Mouse (Mus musculus) CH12.LX (cell line): ENCODE results near the gene Drap1. TPM values are rescaled to one million over a fixed set of nuclear protein-coding genes. Genes with fewer than 3 reads are reported as not detected.

Source experiments
- DNase-seq: peaks from one replicate; pipeline ENCODE4 v3.0.0-alpha.2; 2013; ENCODE audit errors: extremely low read depth
- H3K27ac ChIP-seq: 2 replicates; pipeline ENCODE4 v1.5.1; 2012; ENCODE audit warnings: low read depth, mild to moderate bottlenecking, control low read depth, moderate library complexity; ENCODE audit not compliant: insufficient read depth
- H3K27me3 ChIP-seq: replicated peaks from 2 replicates; pipeline ENCODE3; 2012; ENCODE audit warnings: inconsistent platforms
- H3K36me3 ChIP-seq, 2 experiments: replicated peaks in 1 of 2; 2 replicates each; pipeline versions ENCODE3 to v1.6.1; 2012; ENCODE audit warnings: inconsistent platforms in 1 of 2, low read length in 1 of 2, mild to moderate bottlenecking in 1 of 2, mixed read lengths in 1 of 2, moderate library complexity in 1 of 2; ENCODE audit not compliant: control insufficient read depth in 1 of 2, insufficient read depth in 1 of 2
- H3K4me1 ChIP-seq, 2 experiments: 2 replicates each; pipeline ENCODE4 v1.6.1; 2012; ENCODE audit warnings: inconsistent platforms in 1 of 2, moderate library complexity in 1 of 2; ENCODE audit not compliant: insufficient read depth in 2 of 2, control insufficient read depth in 1 of 2
- H3K4me2 ChIP-seq: 2 replicates; pipeline ENCODE4 v1.6.1; 2012; ENCODE audit warnings: low read depth, mild to moderate bottlenecking, control low read depth; ENCODE audit not compliant: poor library complexity, insufficient read depth, severe bottlenecking
- H3K4me3 ChIP-seq, 3 experiments: fragments of 150-350 bp in 1 of 3; sonication (generic) in 1 of 3; replicated peaks in 1 of 3; 2 replicates each; pipeline versions ENCODE3 to v1.5.1; 2011 to 2012; ENCODE audit warnings: low read depth in 2 of 3, low read length in 2 of 3, mild to moderate bottlenecking in 2 of 3, moderate library complexity in 2 of 3, control low read depth in 1 of 3, improper control_type of control experiment in 1 of 3, inconsistent platforms in 1 of 3, mixed read lengths in 1 of 3; ENCODE audit not compliant: poor library complexity in 1 of 3
- H3K79me2 ChIP-seq: replicated peaks from 2 replicates; pipeline ENCODE4 v1.6.1; 2012; ENCODE audit warnings: mild to moderate bottlenecking, moderate library complexity; ENCODE audit not compliant: control insufficient read depth, poor library complexity, insufficient read depth, severe bottlenecking; ENCODE audit errors: extremely low read depth
- H3K9ac ChIP-seq: 2 replicates; pipeline ENCODE4 v1.6.1; 2012; ENCODE audit warnings: low read depth, mild to moderate bottlenecking, control low read depth, moderate library complexity; ENCODE audit not compliant: insufficient read depth
- H3K9me3 ChIP-seq: replicated peaks from 2 replicates; pipeline ENCODE3; 2012; ENCODE audit warnings: low read length, inconsistent platforms, mixed read lengths
- BHLHE40 ChIP-seq: IDR thresholded peaks from 2 replicates; pipeline ENCODE4 v1.6.1; 2011; ENCODE audit warnings: mild to moderate bottlenecking, low read depth, low read length, improper control_type of control experiment
- CHD1 ChIP-seq: IDR thresholded peaks from 2 replicates; pipeline ENCODE4 v1.6.1; 2012; ENCODE audit warnings: low read depth, low read length, improper control_type of control experiment, inconsistent platforms
- CHD2 ChIP-seq: IDR thresholded peaks from 2 replicates; pipeline ENCODE4 v1.6.1; 2011; ENCODE audit warnings: low read length, improper control_type of control experiment
- CTCF ChIP-seq, 2 experiments: IDR thresholded peaks in 1 of 2; conservative IDR thresholded peaks in 1 of 2; 2 replicates each; pipeline ENCODE4 v1.5.1; 2011 to 2012; ENCODE audit warnings: low read depth in 2 of 2, low read length in 2 of 2, improper control_type of control experiment in 1 of 2, inconsistent platforms in 1 of 2, mild to moderate bottlenecking in 1 of 2, moderate library complexity in 1 of 2
- E2F4 ChIP-seq: IDR thresholded peaks from 2 replicates; pipeline ENCODE4 v1.6.1; 2011; ENCODE audit warnings: low read depth, low read length, improper control_type of control experiment; ENCODE audit not compliant: insufficient replicate concordance
- ELF1 ChIP-seq: IDR thresholded peaks from 2 replicates; pipeline ENCODE4 v1.6.1; 2014; ENCODE audit warnings: low read depth, mild to moderate bottlenecking, inconsistent platforms, low read length, improper control_type of control experiment
- EP300 ChIP-seq: IDR thresholded peaks from 2 replicates; pipeline ENCODE4 v1.6.1; 2011; ENCODE audit warnings: low read length, improper control_type of control experiment
- ETS1 ChIP-seq: conservative IDR thresholded peaks from 2 replicates; pipeline ENCODE4 v1.6.1; 2012; ENCODE audit warnings: low read depth, mild to moderate bottlenecking, inconsistent platforms, low read length, improper control_type of control experiment, moderate library complexity
- GABPA ChIP-seq: IDR thresholded peaks from 2 replicates; pipeline ENCODE4 v1.6.1; 2012; ENCODE audit warnings: low read depth, low read length, improper control_type of control experiment, inconsistent platforms; ENCODE audit not compliant: insufficient replicate concordance
- HCFC1 ChIP-seq: IDR thresholded peaks from 2 replicates; pipeline ENCODE4 v1.6.1; 2012; ENCODE audit warnings: low read depth, mild to moderate bottlenecking, inconsistent platforms, low read length, improper control_type of control experiment
- IRF4 ChIP-seq: IDR thresholded peaks from 2 replicates; pipeline ENCODE4 v1.6.1; 2014; ENCODE audit warnings: low read depth, mild to moderate bottlenecking, inconsistent platforms, low read length, improper control_type of control experiment
- KAT2A ChIP-seq: IDR thresholded peaks from 2 replicates; pipeline ENCODE4 v1.6.1; 2012; ENCODE audit warnings: low read length, improper control_type of control experiment, inconsistent platforms; ENCODE audit not compliant: insufficient replicate concordance
- MAFK ChIP-seq: IDR thresholded peaks from 2 replicates; pipeline ENCODE4 v1.6.1; 2011; ENCODE audit warnings: low read length, improper control_type of control experiment; ENCODE audit not compliant: insufficient replicate concordance
- MAX ChIP-seq: IDR thresholded peaks from 2 replicates; pipeline ENCODE4 v1.6.1; 2011; ENCODE audit warnings: low read length, improper control_type of control experiment
- MAZ ChIP-seq: IDR thresholded peaks from 2 replicates; pipeline ENCODE4 v1.6.1; 2012; ENCODE audit warnings: low read depth, mild to moderate bottlenecking, inconsistent platforms, low read length, improper control_type of control experiment, moderate library complexity
- MEF2A ChIP-seq: IDR thresholded peaks from 2 replicates; pipeline ENCODE4 v1.6.1; 2014; ENCODE audit warnings: low read depth, mild to moderate bottlenecking, inconsistent platforms, low read length, improper control_type of control experiment, borderline replicate concordance
- MXI1 ChIP-seq: IDR thresholded peaks from 2 replicates; pipeline ENCODE4 v1.6.1; 2011; ENCODE audit warnings: mild to moderate bottlenecking, low read depth, low read length, improper control_type of control experiment
- MYC ChIP-seq: IDR thresholded peaks from 2 replicates; pipeline ENCODE4 v1.6.1; 2011; ENCODE audit warnings: low read depth, mild to moderate bottlenecking, improper control_type of control experiment, low read length
- NELFE ChIP-seq: IDR thresholded peaks from 2 replicates; pipeline ENCODE4 v1.6.1; 2011; ENCODE audit warnings: low read depth, low read length, improper control_type of control experiment
- NRF1 ChIP-seq: IDR thresholded peaks from 2 replicates; pipeline ENCODE4 v1.6.1; 2014; ENCODE audit warnings: low read depth, mild to moderate bottlenecking, inconsistent platforms, low read length, improper control_type of control experiment, moderate library complexity
- PAX5 ChIP-seq: IDR thresholded peaks from 2 replicates; pipeline ENCODE4 v1.6.1; 2012; ENCODE audit warnings: low read length, inconsistent platforms, mixed read lengths
- POLR2A ChIP-seq: IDR thresholded peaks from 2 replicates; pipeline ENCODE4 v1.6.1; 2011; ENCODE audit warnings: low read depth, mild to moderate bottlenecking, improper control_type of control experiment, low read length
- POLR2AphosphoS2 ChIP-seq: IDR thresholded peaks from 2 replicates; pipeline ENCODE4 v1.6.1; 2011; ENCODE audit warnings: low read depth, low read length, improper control_type of control experiment
- RAD21 ChIP-seq: IDR thresholded peaks from 2 replicates; pipeline ENCODE4 v1.6.1; 2011; ENCODE audit warnings: low read depth, mild to moderate bottlenecking, low read length, improper control_type of control experiment, moderate library complexity
- RCOR1 ChIP-seq: conservative IDR thresholded peaks from 2 replicates; pipeline ENCODE4 v1.6.1; 2012; ENCODE audit warnings: low read depth, mild to moderate bottlenecking, inconsistent platforms, low read length, improper control_type of control experiment
- SIN3A ChIP-seq: IDR thresholded peaks from 2 replicates; pipeline ENCODE4 v1.6.1; 2012; ENCODE audit warnings: low read length, improper control_type of control experiment, inconsistent platforms
- SMC3 ChIP-seq: IDR thresholded peaks from 2 replicates; pipeline ENCODE4 v1.6.1; 2011; ENCODE audit warnings: low read depth, low read length, improper control_type of control experiment
- TBP ChIP-seq: conservative IDR thresholded peaks from 2 replicates; pipeline ENCODE4 v1.6.1; 2011; ENCODE audit warnings: low read depth, low read length, improper control_type of control experiment
- TCF12 ChIP-seq: IDR thresholded peaks from 2 replicates; pipeline ENCODE4 v1.6.1; 2014; ENCODE audit warnings: low read depth, mild to moderate bottlenecking, inconsistent platforms, low read length, improper control_type of control experiment
- UBTF ChIP-seq: IDR thresholded peaks from 2 replicates; pipeline ENCODE4 v1.6.1; 2012; ENCODE audit warnings: low read depth, mild to moderate bottlenecking, inconsistent platforms, low read length, improper control_type of control experiment, moderate library complexity
- USF1 ChIP-seq: IDR thresholded peaks from 2 replicates; pipeline ENCODE4 v1.6.1; 2014; ENCODE audit warnings: low read depth, mild to moderate bottlenecking, inconsistent platforms, low read length, improper control_type of control experiment
- ZC3H11A ChIP-seq: IDR thresholded peaks from 2 replicates; pipeline ENCODE4 v1.6.1; 2012; ENCODE audit warnings: low read depth, mild to moderate bottlenecking, inconsistent platforms, low read length, improper control_type of control experiment
- ZKSCAN1 ChIP-seq: IDR thresholded peaks from 2 replicates; pipeline ENCODE4 v1.6.1; 2012; ENCODE audit warnings: low read depth, inconsistent platforms, low read length, improper control_type of control experiment, borderline replicate concordance
- ZMIZ1 ChIP-seq: IDR thresholded peaks from 2 replicates; pipeline ENCODE4 v1.6.1; 2012; ENCODE audit warnings: low read depth, mild to moderate bottlenecking, inconsistent platforms, low read length, improper control_type of control experiment
- ZNF384 ChIP-seq: IDR thresholded peaks from 2 replicates; pipeline ENCODE4 v1.6.1; 2012; ENCODE audit warnings: low read depth, low read length, improper control_type of control experiment, inconsistent platforms
- dilution Hi-C: fragments of 300-500 bp; cut with MboI; formaldehyde crosslinking; loops from 2 replicates; pipeline ENCODE4 v1.14.3; 2020; ENCODE audit warnings: low sequenced_read_pairs; ENCODE audit not compliant: extremely low pct_unique_long_range_greater_than_20kb, extremely low pct_ligation_motif_present
- in situ Hi-C: fragments of 300-500 bp; cut with MboI; formaldehyde crosslinking; loops from 3 replicates; pipeline ENCODE4 v1.14.3; 2019; ENCODE audit warnings: low sequenced_read_pairs, low pct_ligation_motif_present, low pct_unique_long_range_greater_than_20kb, mixed read lengths
- polyA plus RNA-seq: library from polyadenylated mRNA; unstranded; fragments of >175 nt; gene quantifications from 2 replicates; pipeline ENCODE4 v1.2.1, GENCODE M21; 2012; ENCODE audit warnings: low read depth; ENCODE audit not compliant: insufficient read length
- total RNA-seq, 2 experiments: library from RNA; depleted of rRNA; stranded (reverse); fragments of 300-350 nt in 1 of 2; fragments of >200 nt in 1 of 2; gene quantifications; 2 replicates each; pipeline ENCODE4 v1.2.3; 2012 to 2014

Drap1 gene
- total and polyA plus RNA-seq, 3 experiments: 73.3 to 180 (median 143) TPM

DNA sequence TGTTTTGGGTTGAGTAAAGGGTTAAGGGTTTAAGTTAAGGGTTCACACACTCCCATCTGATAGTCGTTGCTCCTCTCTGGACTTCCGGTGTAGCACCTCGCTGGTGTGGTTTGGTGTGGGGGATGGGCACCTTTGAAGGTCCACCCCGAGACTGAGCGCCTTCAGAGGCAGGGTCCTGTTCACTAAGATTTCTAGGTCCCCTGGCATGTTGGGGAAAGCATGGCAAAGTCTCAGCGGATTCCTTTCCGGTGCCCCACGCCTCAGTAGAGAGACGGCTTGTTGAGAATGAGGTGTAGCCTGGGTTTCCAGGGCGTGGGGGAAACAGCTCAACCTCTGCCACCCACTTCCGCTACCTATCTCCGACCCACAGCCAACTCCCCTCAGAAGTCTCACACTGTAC, 35.1 kb downstream of the Drap1 start (continued):
- TF ChIP-seq GABPA (no peak), NELFE (peak; percentile 66), ZC3H11A (no peak), HCFC1 (peak; percentile 60), ETS1 (peak; percentile 45), TCF12 (peak; percentile 77), E2F4 (0 out of 2 replicates have a peak, but pooled peaks have one; percentile 14), MYC (peak; percentile 87), MAZ (no peak)

DNA sequence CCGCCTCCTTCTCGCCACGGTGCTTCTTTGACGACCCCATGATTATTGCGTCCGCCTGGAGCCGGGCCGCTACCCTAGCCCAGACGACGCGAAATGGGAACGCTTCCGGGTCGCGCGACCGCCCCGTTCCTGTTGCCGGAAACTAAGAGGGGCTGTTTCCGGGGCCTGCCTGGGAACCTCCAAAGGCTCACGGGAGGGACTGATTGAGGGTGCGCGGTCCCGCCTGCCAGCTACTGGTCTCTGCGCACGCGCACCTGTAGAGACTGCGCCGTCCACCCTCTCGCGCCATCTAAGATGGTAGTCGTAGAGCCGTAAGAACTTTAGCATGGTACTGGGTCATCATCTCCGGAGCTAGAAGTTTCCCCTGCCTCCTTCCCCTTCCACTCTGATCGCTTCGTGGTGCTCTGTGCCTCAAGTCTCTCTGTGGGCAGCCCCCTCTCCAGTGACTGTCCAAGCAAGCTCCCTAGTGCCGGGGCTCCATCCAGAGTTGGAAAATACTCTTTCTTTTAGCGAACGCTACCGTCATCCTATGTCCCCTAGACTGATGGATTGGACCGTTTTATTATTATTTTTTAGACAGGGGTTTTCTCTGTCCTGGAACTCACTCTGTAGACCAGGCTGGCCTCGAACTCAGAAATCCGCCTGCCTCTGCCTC, 36.1 kb downstream of the Drap1 start, which contains the start of gene Sart1:
Gene Sart1 (minus strand): TSS at position 116 of the 655 bp plus-strand sequence.
- peak within 1 kb of the TSS; percentile 80 for H3K4me2 ChIP-seq
- in situ Hi-C loops (no loop called here), dilution Hi-C loops (no loop called here)
- H3K36me3 ChIP-seq: peaks cover 20 to 40% of the 10 kb centered on the region in 2 experiments
- H3K27me3 ChIP-seq: no peaks in the 10 kb centered on the region
- H3K4me1 ChIP-seq: peaks cover 5 to 39% of the 10 kb centered on the region in 2 experiments
- peak; percentile 97 for DNase-seq
- H3K9me3 ChIP-seq: no peaks in the 10 kb centered on the region
- peaks cover 28% of the 10 kb centered on the region for H3K79me2 ChIP-seq
- peak within 1 kb of the TSS; percentile 78 for H3K27ac ChIP-seq
- peak within 1 kb of the TSS; percentile 91 to 94 (median 92) for H3K4me3 ChIP-seq
- peak within 1 kb of the TSS; percentile 96 for H3K9ac ChIP-seq
- TF ChIP-seq RCOR1: no peak
- TF ChIP-seq ELF1: peak; percentile 98
- no peak for TF ChIP-seq SMC3
- TF ChIP-seq ZMIZ1: peak; percentile 83
- peak; percentile 36; the same call in 1 of the 2 replicates for TF ChIP-seq CHD2
- peak; percentile 90 for TF ChIP-seq NELFE
- TF ChIP-seq PAX5: no peak
- TF ChIP-seq KAT2A: peak; percentile 90
- TF ChIP-seq ETS1: no peak
- no peak for TF ChIP-seq MAFK
- TF ChIP-seq ZKSCAN1: no peak
- TF ChIP-seq MYC: 0 out of 2 replicates have a peak, but pooled peaks have one; percentile 42
- no peak; the same call in 1 of the 2 replicates for TF ChIP-seq IRF4
- no peak; the same call in 1 of the 2 replicates for TF ChIP-seq MAX
- TF ChIP-seq MXI1: peak; percentile 64; the same call in 1 of the 2 replicates
- peak; percentile 94 for TF ChIP-seq POLR2A
- TF ChIP-seq NRF1: peak; percentile 97
- TF ChIP-seq EP300: no peak
- no peak; the same call in 1 of the 2 replicates for TF ChIP-seq CHD1
- TF ChIP-seq ZNF384: no peak
- TF ChIP-seq ZC3H11A: no peak
- no peak for TF ChIP-seq UBTF
- TF ChIP-seq TBP: peak; percentile 90
- no peak for TF ChIP-seq USF1
- TF ChIP-seq BHLHE40: peak; percentile 39; the same call in 1 of the 2 replicates
- peak; percentile 96 for TF ChIP-seq TCF12
- peak; percentile 84; the same call in 1 of the 2 replicates for TF ChIP-seq POLR2AphosphoS2
- peak; percentile 93 for TF ChIP-seq HCFC1
- 0 out of 2 replicates have a peak, but pooled peaks have one; percentile 46 for TF ChIP-seq MEF2A
- TF ChIP-seq RAD21: no peak
- no peak for TF ChIP-seq CTCF (conservative IDR thresholded peaks at IDR 0.05 in 1 of 2, IDR thresholded peaks at IDR 0.05 in 1 of 2; ENCODE audit: low read depth in 2 of 2, low read length in 2 of 2)
- no peak; the same call in 1 of the 2 replicates for TF ChIP-seq GABPA
- TF ChIP-seq SIN3A: peak; percentile 93
- peak; percentile 49; the same call in 1 of the 2 replicates for TF ChIP-seq MAZ
